Mouse (Mus musculus) hindbrain, embryonic 13.5 days (tissue): Measurements from ENCODE around the gene Bex4. TPM values are rescaled to one million over a fixed set of nuclear protein-coding genes. Genes with fewer than 3 reads are reported as not detected.
A peak's percentile ranks its signal among the peaks of the same experiment; 100 is the strongest.
"Not testable (repeated sequence)": the region's sequence is repeated elsewhere in the genome, so short reads cannot be mapped to it uniquely, and the experiment has no call there.

Experiments used
- ATAC-seq: fragments of 200-750 bp; cut with Nextera tagmentation; 2 replicates; pipeline ENCODE4 v1.8.0; 2017; ENCODE audit warnings: moderate TSS enrichment; ENCODE audit not compliant: low FRiP score
- H3K27ac ChIP-seq: fragments of 300-500 bp; sonication (generic); 2 replicates; pipeline ENCODE4 v1.5.1; 2015; ENCODE audit warnings: inconsistent platforms, mild to moderate bottlenecking, moderate library complexity
- H3K27me3 ChIP-seq: fragments of 300-500 bp; sonication (generic); 2 replicates; pipeline ENCODE4 v1.6.1; 2015; ENCODE audit warnings: mild to moderate bottlenecking, inconsistent platforms
- H3K36me3 ChIP-seq: fragments of 300-500 bp; sonication (generic); 2 replicates; pipeline ENCODE4 v1.6.1; 2015; ENCODE audit warnings: mild to moderate bottlenecking, inconsistent platforms
- H3K4me1 ChIP-seq: fragments of 300-500 bp; sonication (generic); replicated peaks from 2 replicates; pipeline ENCODE4 v1.6.1; 2015; ENCODE audit warnings: inconsistent platforms
- H3K4me2 ChIP-seq: fragments of 300-500 bp; sonication (generic); 2 replicates; pipeline ENCODE4 v1.6.1; 2015; ENCODE audit warnings: inconsistent platforms, mild to moderate bottlenecking, moderate library complexity
- H3K4me3 ChIP-seq: fragments of 300-500 bp; sonication (generic); 2 replicates; pipeline ENCODE4 v1.5.1; 2015; ENCODE audit warnings: mild to moderate bottlenecking, inconsistent platforms
- H3K9ac ChIP-seq: fragments of 300-500 bp; sonication (generic); 2 replicates; pipeline ENCODE4 v1.6.1; 2015; ENCODE audit warnings: mild to moderate bottlenecking, inconsistent platforms
- H3K9me3 ChIP-seq: fragments of 300-500 bp; sonication (generic); 2 replicates; pipeline ENCODE4 v1.6.1; 2016; ENCODE audit warnings: inconsistent platforms
- WGBS: fragments of 180-500 bp; shearing (Covaris S2); methylation state at CpG from one replicate; pipeline ENCODE4 v1.1.7; 2015; 5-methylcytosine and 5-hydroxymethylcytosine counted together
- polyA plus RNA-seq: library from polyadenylated mRNA; unstranded; fragments of >200 nt; fragmentation: Nextera tagmentation; extraction: Ambion mirVana; gene quantifications from 2 replicates; pipeline ENCODE4 v1.2.1, GENCODE M21; 2015

The Bex4 gene
- polyA plus RNA-seq, 1 experiment from 2014 or later, result 114 TPM

DNA sequence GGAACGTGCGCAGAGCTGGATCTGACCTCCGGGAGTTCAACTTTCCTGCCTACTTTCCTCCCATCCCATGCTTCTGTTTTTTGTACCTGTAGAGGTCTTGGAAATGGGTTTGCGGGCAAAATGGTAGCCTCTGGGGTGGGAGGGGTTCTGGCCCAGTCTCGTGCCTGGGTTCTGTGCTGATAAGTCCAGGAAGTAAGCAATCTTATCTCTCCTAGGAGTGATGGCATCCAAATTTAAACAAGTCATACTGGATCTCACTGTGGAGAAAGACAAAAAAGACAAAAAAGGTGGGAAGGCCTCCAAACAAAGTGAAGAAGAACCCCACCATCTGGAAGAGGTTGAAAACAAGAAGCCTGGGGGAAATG, 826 bp downstream of the Bex4 start:
- WGBS, result 30% methylated on average over 5 of the region's 5 CpGs
- H3K4me1 ChIP-seq, H3K27me3 ChIP-seq, H3K27ac ChIP-seq, H3K9me3 ChIP-seq, ATAC-seq, H3K36me3 ChIP-seq: not testable (repeated sequence)
- Histone ChIP-seq H3K4me2 (peak overlapping the region; percentile 54), H3K4me3 (peak overlapping the region; percentile 41), H3K9ac (peak overlapping the region; percentile 62)

DNA sequence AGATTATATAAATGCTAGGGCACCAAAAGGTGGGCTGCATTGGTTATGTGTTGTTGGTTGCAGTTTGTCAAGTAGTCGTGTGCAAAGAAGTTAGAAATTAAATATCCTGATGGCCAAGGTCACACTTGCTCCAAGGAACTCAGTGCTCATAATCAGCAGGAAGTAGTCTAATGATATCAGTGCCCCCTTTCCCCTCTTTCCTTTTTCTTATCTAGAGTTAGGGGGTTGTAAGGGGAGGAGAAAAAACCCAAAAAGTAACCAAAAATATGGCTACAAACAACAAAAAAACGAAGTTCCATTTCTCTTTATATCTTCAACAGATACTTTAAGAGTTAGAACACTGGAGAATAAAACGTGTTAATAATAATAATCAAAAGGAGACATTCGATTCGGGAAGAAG, 2.6 kb downstream of the Bex4 start:
- Histone ChIP-seq H3K9me3 (no peaks in the 10 kb centered on the region), H3K27ac (no peak overlapping the region), H3K4me1 (no peaks in the 10 kb centered on the region), H3K36me3 (no peaks in the 10 kb centered on the region), H3K27me3 (no peaks in the 10 kb centered on the region), H3K4me2 (no peak overlapping the region), H3K9ac (no peak overlapping the region), H3K4me3 (no peak overlapping the region)
- WGBS, result 84% methylated on average over 5 of the region's 5 CpGs
- ATAC-seq, result no peak

DNA sequence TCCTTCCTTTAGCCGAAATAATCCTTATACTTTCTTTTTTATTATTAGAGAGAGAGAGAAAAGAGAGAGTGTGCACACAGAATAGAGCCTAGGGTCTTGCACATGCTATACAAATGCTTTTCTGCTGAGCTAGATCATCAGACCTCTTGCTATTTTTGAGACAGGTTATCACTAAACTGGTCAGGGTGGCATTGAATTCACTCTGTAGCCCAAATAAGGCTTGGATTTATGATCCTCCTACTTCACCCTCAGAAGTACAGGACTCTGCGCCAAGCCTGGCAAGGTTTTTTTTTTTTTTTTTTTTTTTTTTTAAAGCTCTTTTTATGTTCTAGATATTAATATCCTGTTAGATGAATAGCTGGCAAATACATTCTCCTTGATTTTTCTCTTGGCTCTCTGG, 4.9 kb downstream of the Bex4 start:
- Histone ChIP-seq H3K27ac (no peak overlapping the region), H3K4me2 (no peak overlapping the region), H3K9me3 (no peaks in the 10 kb centered on the region), H3K9ac (no peak overlapping the region), H3K27me3 (no peaks in the 10 kb centered on the region), H3K4me1 (no peaks in the 10 kb centered on the region), H3K36me3 (no peaks in the 10 kb centered on the region), H3K4me3 (no peak overlapping the region)
- ATAC-seq, result no peak
- 94% methylated on average over 2 of the region's 2 CpGs for WGBS

DNA sequence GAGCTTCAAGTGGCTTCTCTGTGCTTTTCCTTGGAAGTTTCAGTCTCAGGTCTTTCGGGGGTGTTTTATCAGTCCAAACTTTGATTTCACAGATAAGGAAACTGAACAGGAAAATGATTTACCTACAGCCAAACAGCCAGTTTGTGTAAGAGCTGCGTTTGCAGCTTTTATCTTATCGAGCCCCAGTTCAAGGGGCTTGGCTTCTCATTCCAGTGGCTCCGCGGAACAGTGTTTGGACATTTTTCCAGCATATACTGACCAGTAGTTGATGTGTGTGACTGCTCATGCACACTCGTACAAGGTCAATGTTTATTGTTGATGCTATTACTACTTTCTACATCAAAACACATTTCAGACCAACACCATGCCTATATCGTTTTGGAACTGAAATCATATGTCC, 5.4 kb downstream of the Bex4 start:
- Histone ChIP-seq H3K9ac (no peak overlapping the region), H3K27me3 (no peaks in the 10 kb centered on the region), H3K4me1 (no peaks in the 10 kb centered on the region), H3K4me2 (no peak overlapping the region), H3K4me3 (no peak overlapping the region), H3K36me3 (no peaks in the 10 kb centered on the region), H3K9me3 (no peaks in the 10 kb centered on the region), H3K27ac (no peak overlapping the region)
- ATAC-seq, result no peak
- WGBS, result 89% methylated on average over 7 of the region's 7 CpGs

DNA sequence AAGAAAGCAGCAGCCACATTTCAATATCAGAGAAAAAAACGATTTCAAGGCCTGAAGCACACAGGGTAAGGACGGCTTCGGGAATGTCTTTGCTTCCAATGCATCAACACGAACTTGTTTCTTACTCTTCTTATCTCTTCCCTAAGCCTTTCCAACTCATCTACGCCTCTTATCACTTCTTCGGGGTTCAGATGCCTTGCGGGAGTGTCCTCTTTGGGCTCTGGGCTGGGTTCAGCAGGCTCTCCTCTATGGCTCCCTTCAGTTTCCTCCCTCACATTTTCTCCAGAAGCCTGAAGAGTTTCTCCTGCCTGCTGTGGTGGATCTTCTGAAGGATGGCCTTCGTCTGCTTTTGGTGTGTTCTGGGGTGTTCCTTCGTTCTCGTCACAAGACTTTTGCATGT, 31.8 kb downstream of the Bex4 start:
- no peak for ATAC-seq
- H3K27ac ChIP-seq, result no peak overlapping the region
- no peaks in the 10 kb centered on the region for H3K9me3 ChIP-seq
- 0 out of 2 replicates have a peak, but pooled peaks cover 5% of the 10 kb centered on the region for H3K27me3 ChIP-seq
- peak overlapping the region; percentile 53 for H3K4me3 ChIP-seq
- H3K4me2 ChIP-seq, result peak overlapping the region; percentile 57
- peaks cover 4% of the 10 kb centered on the region for H3K4me1 ChIP-seq
- no peak overlapping the region for H3K9ac ChIP-seq
- H3K36me3 ChIP-seq, result no peaks in the 10 kb centered on the region
- 64% methylated on average over 10 of the region's 10 CpGs for WGBS

DNA sequence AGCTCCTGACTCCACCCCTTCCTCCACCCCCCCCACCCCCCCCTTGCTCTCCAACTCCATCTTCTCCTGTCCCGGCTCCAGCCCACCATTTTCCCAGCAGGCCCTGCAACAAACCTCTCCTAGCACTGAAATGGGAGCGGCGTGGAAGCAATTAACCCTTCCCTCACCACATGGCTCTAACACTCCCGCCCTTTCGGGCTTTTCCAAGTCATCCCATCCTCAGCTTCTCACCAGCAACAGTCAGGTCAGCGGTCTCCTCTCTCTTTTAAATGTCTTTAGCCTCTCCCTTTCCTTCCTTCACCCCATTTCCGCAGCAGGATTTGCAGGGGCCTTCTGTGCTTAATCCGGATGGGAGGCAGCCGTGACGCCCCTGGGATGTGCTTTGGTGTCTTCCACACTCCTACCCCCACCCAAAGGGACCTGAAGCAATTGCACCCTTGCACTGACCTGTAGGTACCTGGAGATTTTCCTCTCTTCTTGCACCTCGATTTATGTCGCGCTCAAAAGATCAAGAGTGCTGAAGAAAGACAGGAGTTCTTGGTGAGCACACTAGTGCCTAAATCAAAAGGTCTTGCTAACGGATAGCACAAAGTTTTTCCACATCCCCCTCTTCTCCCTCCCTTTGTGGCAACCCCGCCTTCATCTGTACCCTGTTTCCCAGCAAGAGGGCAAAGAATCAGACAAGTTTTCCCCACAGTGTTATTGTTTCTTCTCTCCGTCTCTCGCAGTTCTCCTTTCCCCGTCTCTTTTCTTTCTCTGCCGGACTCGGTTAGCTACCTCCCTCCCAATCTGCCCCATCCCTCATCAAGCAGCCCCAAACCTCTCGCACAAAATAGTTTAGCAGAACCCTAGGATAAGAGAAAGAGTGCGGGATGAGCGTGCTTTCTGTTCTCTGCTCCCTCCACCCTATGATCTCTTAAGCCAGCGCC, 32.7 kb downstream of the Bex4 start:
- H3K36me3 ChIP-seq, result no peaks in the 10 kb centered on the region
- no peaks in the 10 kb centered on the region for H3K9me3 ChIP-seq
- peak; percentile 88 for ATAC-seq
- 0 out of 2 replicates have a peak, but pooled peaks cover 5% of the 10 kb centered on the region for H3K27me3 ChIP-seq
- H3K9ac ChIP-seq, result peak overlapping the region; percentile 76
- peak overlapping the region; percentile 84 for H3K27ac ChIP-seq
- 17% methylated on average over 24 of the region's 24 CpGs for WGBS
- peaks cover 4% of the 10 kb centered on the region for H3K4me1 ChIP-seq
- H3K4me2 ChIP-seq, result peak overlapping the region; percentile 57
- peak overlapping the region; percentile 53 for H3K4me3 ChIP-seq

DNA sequence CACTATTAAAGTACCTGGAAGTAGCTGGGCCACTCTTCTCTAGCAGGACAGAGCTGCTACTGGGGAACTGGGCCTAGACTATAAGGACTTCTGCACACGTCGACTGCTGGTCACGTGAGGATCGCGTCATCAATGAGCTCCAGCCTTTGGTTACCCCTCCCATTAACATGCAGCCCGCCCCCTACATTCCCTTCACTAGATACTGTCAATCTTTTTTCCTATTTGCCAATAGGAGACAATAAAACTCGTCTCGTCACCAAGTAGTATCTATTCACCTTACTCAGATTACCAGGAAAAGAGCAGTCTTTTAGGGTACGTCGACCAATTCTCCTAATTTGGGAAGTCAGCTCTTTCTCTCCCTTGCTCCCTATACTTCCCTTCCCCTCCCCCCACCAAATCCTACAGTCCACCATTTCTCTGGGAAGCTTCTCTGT, 33.3 kb downstream of the Bex4 start, which contains the start of gene Tceal8:
Tceal8 (minus strand) TSS at position 225 of the 434 bp plus-strand sequence.
- WGBS, result 26% methylated on average over 10 of the region's 10 CpGs
- peak within 1 kb of the TSS; percentile 84 for H3K27ac ChIP-seq
- no peaks in the 10 kb centered on the region for H3K9me3 ChIP-seq
- peak within 1 kb of the TSS; percentile 53 for H3K4me3 ChIP-seq
- peaks cover 4% of the 10 kb centered on the region for H3K4me1 ChIP-seq
- ATAC-seq, result peak; percentile 96
- 0 out of 2 replicates have a peak, but pooled peaks cover 5% of the 10 kb centered on the region for H3K27me3 ChIP-seq
- peak within 1 kb of the TSS; percentile 76 for H3K9ac ChIP-seq
- H3K4me2 ChIP-seq, result peak within 1 kb of the TSS; percentile 57
- no peaks in the 10 kb centered on the region for H3K36me3 ChIP-seq

DNA sequence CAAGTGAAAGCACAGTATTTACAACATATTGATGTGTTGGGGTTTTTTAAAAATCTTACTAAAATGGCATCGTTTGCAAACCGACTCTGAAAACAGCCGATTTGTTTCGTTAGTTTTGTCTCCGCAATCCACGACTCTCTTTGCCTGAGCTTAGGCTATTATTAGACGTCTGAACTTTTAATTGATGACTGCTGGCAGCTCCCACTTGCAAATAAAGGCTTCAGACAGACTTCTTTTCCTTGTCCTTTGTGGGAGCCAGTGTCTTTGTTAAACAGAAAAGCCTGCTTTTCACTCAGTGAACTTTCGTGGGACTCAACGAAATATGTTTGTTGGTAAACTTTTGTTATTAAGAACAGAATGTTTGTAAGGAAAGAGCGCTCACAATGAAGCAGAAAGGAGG, 34.0 kb downstream of the Bex4 start:
- no peak for ATAC-seq
- Histone ChIP-seq H3K27ac (peak overlapping the region; percentile 84), H3K36me3 (no peaks in the 10 kb centered on the region), H3K9me3 (no peaks in the 10 kb centered on the region), H3K9ac (no peak overlapping the region), H3K4me3 (peak overlapping the region; percentile 53), H3K4me2 (peak overlapping the region; percentile 57), H3K27me3 (0 out of 2 replicates have a peak, but pooled peaks cover 5% of the 10 kb centered on the region), H3K4me1 (peaks cover 4% of the 10 kb centered on the region)
- 21% methylated on average over 10 of the region's 10 CpGs for WGBS

DNA sequence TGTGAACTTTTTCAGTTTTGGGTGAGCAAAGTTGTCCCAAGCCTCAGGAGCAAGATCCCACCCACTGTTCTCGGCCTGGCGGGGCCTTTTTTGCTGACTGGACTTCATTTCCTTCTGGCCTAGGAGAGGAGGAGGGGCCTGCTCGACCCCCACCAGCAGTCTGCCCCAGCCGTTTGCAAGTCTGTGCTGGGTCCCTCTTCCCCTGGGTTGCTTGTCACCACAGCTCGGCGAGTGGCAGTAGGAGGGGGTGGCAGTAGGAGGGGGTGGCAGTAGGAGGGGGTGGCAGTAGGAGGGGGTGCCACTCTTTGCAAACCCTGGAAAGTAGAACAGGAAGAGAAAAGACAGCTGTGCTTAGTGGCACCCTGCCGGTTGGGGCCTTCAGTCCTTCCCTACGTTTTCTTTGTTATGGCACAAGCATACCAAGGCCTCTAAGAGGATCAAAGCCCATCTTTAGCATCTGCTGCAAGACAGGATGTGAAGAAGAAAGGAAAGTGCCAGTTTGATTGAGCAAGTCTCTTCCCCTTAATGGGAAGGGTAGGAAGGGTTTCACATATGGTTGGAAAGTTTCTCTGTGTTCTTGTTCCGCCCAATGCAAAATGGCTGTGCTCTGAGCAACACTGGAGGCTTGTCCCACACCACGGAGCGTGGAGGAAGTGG, 42.2 kb downstream of the Bex4 start:
- no peak for ATAC-seq
- WGBS, result 25% methylated on average over 11 of the region's 11 CpGs
- H3K27ac ChIP-seq, result no peak overlapping the region
- H3K27me3 ChIP-seq, result no peaks in the 10 kb centered on the region
- no peak overlapping the region for H3K4me3 ChIP-seq
- no peaks in the 10 kb centered on the region for H3K4me1 ChIP-seq
- H3K36me3 ChIP-seq, result no peaks in the 10 kb centered on the region
- H3K4me2 ChIP-seq, result no peak overlapping the region
- H3K9me3 ChIP-seq, result no peaks in the 10 kb centered on the region
- no peak overlapping the region for H3K9ac ChIP-seq

DNA sequence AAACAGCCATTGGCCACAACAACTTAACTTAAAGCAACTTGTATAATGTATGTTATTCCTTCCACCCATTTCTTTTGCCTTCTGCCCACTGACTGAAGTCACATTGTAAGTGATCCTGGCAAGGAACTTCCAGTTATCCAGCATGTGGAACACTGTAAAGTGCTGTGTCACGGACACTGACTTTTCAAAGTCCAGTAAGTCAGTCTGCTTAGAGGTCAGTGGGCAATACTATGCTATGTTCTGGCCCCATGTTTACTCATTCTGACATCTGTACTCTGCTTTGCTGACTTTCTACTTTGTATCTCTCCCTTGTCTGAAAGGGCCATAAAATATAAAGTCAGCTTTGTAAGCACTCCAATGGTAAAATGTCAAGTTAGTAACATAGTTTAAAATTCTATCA, 44.3 kb downstream of the Bex4 start:
- Histone ChIP-seq H3K36me3 (no peaks in the 10 kb centered on the region), H3K4me2 (no peak overlapping the region), H3K27me3 (no peaks in the 10 kb centered on the region), H3K9ac (no peak overlapping the region), H3K27ac (no peak overlapping the region), H3K4me3 (no peak overlapping the region), H3K9me3 (no peaks in the 10 kb centered on the region), H3K4me1 (no peaks in the 10 kb centered on the region)
- ATAC-seq, result no peak
- WGBS, result 96% methylated on average over 1 of the region's 1 CpGs
